Mouse (Mus musculus): Measurements from ENCODE around the gene Tns1. TPM values are rescaled to one million over a fixed set of nuclear protein-coding genes. Genes with fewer than 3 reads are reported as not detected.

Tns1 gene
- polyA plus RNA-seq, 1 experiment from 2014 or later, result 20.3 TPM

DNA sequence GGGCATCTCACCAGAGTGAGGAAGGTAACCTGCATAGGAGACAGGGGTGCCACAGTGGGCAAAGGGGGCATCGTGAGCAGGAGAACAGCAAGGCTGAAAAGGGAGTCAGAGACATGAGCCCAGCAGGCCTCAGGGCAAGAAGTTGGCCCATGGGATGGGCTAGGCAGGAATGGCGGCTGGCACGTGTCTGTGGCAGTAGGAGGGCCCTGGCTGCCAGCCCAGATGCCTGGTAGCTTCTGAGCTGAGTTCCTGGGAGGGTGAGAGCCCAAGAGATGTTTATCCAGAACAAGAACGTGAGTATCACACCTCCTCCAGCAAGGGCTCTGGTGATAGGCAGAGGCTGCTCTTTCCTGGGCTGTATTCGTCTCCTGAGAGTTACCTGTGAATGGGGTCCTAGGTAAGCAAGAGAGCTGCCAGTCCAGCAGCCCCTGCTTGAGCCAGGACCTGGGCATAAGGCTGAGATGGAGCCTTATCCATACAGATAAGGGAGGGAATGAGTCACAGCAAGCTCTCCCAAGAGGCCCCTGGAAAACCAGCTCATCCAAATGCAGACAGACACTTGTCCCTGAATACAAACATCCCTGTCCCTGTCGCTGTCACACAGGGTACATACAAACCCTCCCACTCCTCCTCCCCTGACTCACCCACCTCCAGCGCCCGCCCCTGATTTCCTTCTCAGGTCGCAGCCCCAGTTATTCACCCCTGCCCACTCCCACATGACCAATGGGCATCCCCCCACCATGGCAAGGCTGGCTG, 2.2 kb downstream of the Tns1 start:
- Histone ChIP-seq H3K9me3 (replicated peaks) (no peaks in the 10 kb centered on the region), H3K4me3 (replicated peaks) (no peak overlapping the region), H3K36me3 (replicated peaks) (no peaks in the 10 kb centered on the region), H3K4me2 (no peak overlapping the region), H3K27ac (replicated peaks) (no peak overlapping the region), H3K27me3 (peaks cover 69% of the 10 kb centered on the region), H3K9ac (no peak overlapping the region), H3K4me1 (replicated peaks) (peaks cover 9% of the 10 kb centered on the region; the same call in 1 of the 2 replicates)
- 35% methylated on average over 9 of the region's 9 CpGs for WGBS (ENCODE audit: insufficient replicate concordance)
- no peak for ATAC-seq (ENCODE audit: insufficient read depth)

DNA sequence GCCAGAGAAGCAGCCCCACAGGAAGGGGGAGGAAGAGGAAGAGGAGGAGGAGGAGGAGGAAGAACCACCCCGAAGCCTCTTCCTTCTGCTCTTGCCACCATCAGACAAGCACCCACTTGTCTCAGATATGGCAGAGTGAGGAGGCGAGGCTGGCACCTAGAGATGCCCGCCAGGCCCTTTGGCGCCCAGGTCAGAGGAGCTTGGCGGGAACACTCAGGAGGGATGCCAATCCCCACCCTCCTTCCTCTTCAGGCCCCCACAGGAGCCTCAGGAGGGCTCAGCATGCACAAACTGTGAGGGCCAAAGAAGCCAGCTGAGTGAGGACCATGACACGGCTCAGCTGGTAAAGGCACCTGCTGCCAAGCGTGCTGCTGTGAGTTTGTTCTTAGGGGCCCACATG, 3.1 kb downstream of the Tns1 start:
- Histone ChIP-seq H3K4me3 (replicated peaks) (no peak overlapping the region), H3K4me2 (no peak overlapping the region), H3K36me3 (replicated peaks) (no peaks in the 10 kb centered on the region), H3K27ac (replicated peaks) (no peak overlapping the region), H3K4me1 (replicated peaks) (peaks cover 9% of the 10 kb centered on the region; the same call in 1 of the 2 replicates), H3K9ac (no peak overlapping the region), H3K9me3 (replicated peaks) (no peaks in the 10 kb centered on the region), H3K27me3 (peaks cover 66% of the 10 kb centered on the region)
- no peak for ATAC-seq (ENCODE audit: insufficient read depth)
- 38% methylated on average over 7 of the region's 7 CpGs for WGBS (ENCODE audit: insufficient replicate concordance)

DNA sequence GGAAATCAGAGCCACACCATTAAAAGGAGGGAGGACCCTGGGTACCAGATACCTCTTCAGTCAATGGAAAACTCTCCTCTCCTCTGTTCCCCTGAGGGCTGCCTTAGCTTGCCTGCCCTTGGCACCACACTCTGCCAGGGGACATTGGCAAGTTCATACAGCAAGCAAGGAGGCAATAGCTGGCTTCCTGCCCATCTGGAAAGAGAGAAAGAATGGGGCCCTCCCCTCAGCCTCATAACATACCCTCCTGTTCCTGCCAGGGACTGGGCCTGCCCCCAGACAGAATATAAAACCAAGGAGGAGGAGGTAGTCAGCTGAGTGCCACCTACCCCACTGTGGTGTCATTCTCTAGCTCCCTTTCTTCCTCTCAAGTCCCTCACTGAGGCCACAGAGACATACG, 5.1 kb downstream of the Tns1 start:
- Histone ChIP-seq H3K4me3 (replicated peaks) (no peak overlapping the region), H3K4me1 (replicated peaks) (peaks cover 3% of the 10 kb centered on the region; the same call in 1 of the 2 replicates), H3K36me3 (replicated peaks) (no peaks in the 10 kb centered on the region), H3K4me2 (no peak overlapping the region), H3K9me3 (replicated peaks) (no peaks in the 10 kb centered on the region), H3K27ac (replicated peaks) (no peak overlapping the region), H3K9ac (no peak overlapping the region), H3K27me3 (peaks cover 47% of the 10 kb centered on the region)
- 48% methylated on average over 1 of the region's 1 CpGs for WGBS (ENCODE audit: insufficient replicate concordance)
- ATAC-seq (ENCODE audit: insufficient read depth), result no peak

DNA sequence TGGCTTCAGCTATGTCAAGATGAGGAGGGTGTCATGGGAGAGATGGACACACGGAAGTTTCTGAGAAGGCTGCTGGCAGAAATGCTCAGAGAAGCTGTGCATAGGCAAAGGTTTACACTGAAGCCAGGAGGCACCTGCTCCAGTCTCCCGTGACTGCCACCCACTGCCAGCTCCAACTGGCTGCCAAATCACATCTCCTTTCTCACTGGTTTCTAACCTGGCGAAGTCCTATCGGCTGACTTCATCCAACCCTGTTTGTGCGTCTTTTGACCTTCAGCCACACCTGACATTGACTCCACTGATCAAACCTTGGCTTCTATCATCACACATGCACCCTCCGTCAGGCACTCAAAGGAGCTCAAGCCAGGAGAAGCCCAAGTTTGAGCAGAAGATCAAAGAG, 6.4 kb downstream of the Tns1 start:
- no peak overlapping the region for H3K27ac ChIP-seq (replicated peaks)
- H3K36me3 ChIP-seq (replicated peaks), result no peaks in the 10 kb centered on the region
- H3K9ac ChIP-seq, result no peak overlapping the region
- WGBS (ENCODE audit: insufficient replicate concordance), result 63% methylated on average over 6 of the region's 6 CpGs
- no peak for ATAC-seq (ENCODE audit: insufficient read depth)
- H3K9me3 ChIP-seq (replicated peaks), result no peaks in the 10 kb centered on the region
- H3K4me3 ChIP-seq (replicated peaks), result no peak overlapping the region
- peaks cover 34% of the 10 kb centered on the region for H3K27me3 ChIP-seq
- no peak overlapping the region for H3K4me2 ChIP-seq
- no peaks in the 10 kb centered on the region for H3K4me1 ChIP-seq (replicated peaks)

DNA sequence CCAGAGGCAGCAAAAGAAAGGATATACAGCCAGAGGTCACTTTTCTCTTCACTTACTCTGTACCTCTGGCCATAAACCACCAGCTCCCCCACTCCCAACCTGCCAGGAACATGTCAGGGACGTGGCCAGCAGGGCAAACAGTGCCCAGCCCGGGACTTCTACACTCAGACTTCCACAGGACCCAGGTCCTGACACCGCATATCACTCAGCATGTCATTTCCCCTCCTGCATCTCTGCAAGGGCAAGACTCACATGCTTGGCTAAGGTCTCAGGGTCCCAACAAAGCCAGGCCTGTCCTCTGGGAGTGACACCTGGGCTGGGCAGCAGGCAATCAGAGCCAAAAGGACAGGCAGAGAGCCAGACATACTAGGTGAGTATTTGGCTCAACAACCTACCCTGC, 11.2 kb downstream of the Tns1 start:
- no peaks in the 10 kb centered on the region for H3K9me3 ChIP-seq (replicated peaks)
- H3K36me3 ChIP-seq (replicated peaks), result no peaks in the 10 kb centered on the region
- no peaks in the 10 kb centered on the region for H3K4me1 ChIP-seq (replicated peaks)
- H3K27me3 ChIP-seq, result peaks cover 5% of the 10 kb centered on the region; the same call in 1 of the 2 replicates
- no peak overlapping the region for H3K27ac ChIP-seq (replicated peaks)
- no peak overlapping the region for H3K9ac ChIP-seq
- H3K4me2 ChIP-seq, result no peak overlapping the region
- ATAC-seq (ENCODE audit: insufficient read depth), result no peak
- WGBS (ENCODE audit: insufficient replicate concordance), result 57% methylated on average over 3 of the region's 3 CpGs
- H3K4me3 ChIP-seq (replicated peaks), result no peak overlapping the region

DNA sequence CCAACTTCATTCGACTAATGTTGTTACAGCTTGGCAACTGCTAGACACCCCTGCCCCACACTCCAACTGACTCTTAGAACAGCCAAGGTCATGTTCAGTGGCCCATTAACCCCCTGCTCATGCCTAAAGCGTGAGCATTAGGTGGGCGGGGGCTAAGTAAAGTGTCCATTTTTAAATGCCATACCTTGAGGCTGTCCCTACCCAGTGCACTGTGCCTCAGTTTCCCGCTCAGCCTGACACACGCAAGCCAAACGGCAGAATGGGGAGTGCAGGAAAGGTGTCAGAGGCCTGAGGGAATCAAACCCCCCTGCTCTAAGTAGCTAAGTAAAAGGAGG, 12.6 kb downstream of the Tns1 start:
- ATAC-seq (ENCODE audit: insufficient read depth), result no peak
- Histone ChIP-seq H3K4me1 (replicated peaks) (no peaks in the 10 kb centered on the region), H3K9me3 (replicated peaks) (no peaks in the 10 kb centered on the region), H3K4me3 (replicated peaks) (no peak overlapping the region), H3K4me2 (no peak overlapping the region), H3K27ac (replicated peaks) (no peak overlapping the region), H3K9ac (no peak overlapping the region), H3K36me3 (replicated peaks) (no peaks in the 10 kb centered on the region), H3K27me3 (peaks cover 3% of the 10 kb centered on the region; the same call in 1 of the 2 replicates)
- 50% methylated on average over 6 of the region's 6 CpGs for WGBS (ENCODE audit: insufficient replicate concordance)

DNA sequence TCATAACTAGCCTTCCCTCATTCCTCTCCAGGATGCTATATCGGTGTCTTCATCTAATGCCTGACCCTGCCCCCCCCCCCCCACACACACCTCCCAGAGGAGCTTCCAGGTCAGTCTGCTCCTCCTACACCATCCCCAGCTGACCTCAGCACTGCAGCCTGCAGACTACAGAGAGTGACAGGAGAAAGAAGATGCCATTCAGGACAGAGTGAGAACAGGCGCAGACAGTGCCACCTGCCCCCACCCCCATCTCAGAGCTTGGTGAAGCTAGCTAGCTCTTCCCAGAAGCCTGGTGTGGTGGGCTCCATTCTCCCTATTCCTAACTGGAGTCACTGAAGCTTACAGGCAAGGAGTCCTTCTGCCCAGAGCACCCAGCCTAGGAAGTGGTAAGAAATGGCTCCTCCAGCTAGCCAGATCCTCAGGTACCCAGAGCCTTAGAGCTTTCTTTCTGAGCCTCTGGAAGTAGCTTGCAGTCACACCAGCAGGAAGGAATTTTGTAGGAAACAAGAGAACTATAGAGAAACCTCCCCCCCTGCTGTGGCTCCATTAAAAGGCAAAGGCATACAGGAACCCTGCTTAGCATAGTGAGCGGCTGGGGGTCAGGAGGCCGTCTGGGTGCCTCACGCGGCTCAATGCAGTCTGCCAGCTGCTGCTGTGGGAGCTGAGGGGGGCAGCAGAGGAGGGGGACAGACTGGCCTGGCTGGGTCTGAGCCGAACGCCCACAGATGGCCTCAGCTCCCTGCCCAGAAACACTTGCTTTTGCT, 13.1 kb downstream of the Tns1 start:
- Histone ChIP-seq H3K27ac (replicated peaks) (no peak overlapping the region), H3K4me2 (no peak overlapping the region), H3K4me1 (replicated peaks) (no peaks in the 10 kb centered on the region), H3K36me3 (replicated peaks) (no peaks in the 10 kb centered on the region), H3K4me3 (replicated peaks) (no peak overlapping the region), H3K9me3 (replicated peaks) (no peaks in the 10 kb centered on the region), H3K9ac (no peak overlapping the region), H3K27me3 (peaks cover 3% of the 10 kb centered on the region; the same call in 1 of the 2 replicates)
- 43% methylated on average over 8 of the region's 8 CpGs for WGBS (ENCODE audit: insufficient replicate concordance)
- no peak for ATAC-seq (ENCODE audit: insufficient read depth)

DNA sequence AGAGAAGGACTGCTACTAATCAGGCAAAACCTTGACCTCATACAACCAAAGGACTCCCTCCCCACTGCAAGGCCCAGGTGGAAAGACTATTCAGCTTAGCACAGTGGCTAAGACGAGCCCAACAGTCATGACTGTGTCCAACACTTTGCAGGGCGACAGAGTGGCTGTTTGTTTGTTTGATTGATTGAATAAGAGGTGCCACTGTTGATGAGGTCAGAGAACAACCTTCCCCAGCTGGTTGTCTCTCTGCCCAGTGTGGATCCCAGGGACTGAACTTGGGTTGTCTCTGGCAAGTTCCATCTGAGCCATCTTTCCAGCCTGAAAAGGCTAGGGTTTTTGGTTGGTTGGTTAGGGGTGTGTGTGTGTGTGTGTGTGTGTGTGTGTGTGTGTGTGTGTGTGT, 14.6 kb downstream of the Tns1 start:
- Histone ChIP-seq H3K27ac (replicated peaks) (no peak overlapping the region), H3K4me3 (replicated peaks) (no peak overlapping the region), H3K9ac (no peak overlapping the region), H3K4me1 (replicated peaks) (no peaks in the 10 kb centered on the region), H3K9me3 (replicated peaks) (no peaks in the 10 kb centered on the region), H3K4me2 (no peak overlapping the region), H3K36me3 (replicated peaks) (no peaks in the 10 kb centered on the region), H3K27me3 (peaks cover 3% of the 10 kb centered on the region; the same call in 1 of the 2 replicates)
- WGBS (ENCODE audit: insufficient replicate concordance), result 39% methylated on average over 2 of the region's 2 CpGs
- ATAC-seq (ENCODE audit: insufficient read depth), result no peak

DNA sequence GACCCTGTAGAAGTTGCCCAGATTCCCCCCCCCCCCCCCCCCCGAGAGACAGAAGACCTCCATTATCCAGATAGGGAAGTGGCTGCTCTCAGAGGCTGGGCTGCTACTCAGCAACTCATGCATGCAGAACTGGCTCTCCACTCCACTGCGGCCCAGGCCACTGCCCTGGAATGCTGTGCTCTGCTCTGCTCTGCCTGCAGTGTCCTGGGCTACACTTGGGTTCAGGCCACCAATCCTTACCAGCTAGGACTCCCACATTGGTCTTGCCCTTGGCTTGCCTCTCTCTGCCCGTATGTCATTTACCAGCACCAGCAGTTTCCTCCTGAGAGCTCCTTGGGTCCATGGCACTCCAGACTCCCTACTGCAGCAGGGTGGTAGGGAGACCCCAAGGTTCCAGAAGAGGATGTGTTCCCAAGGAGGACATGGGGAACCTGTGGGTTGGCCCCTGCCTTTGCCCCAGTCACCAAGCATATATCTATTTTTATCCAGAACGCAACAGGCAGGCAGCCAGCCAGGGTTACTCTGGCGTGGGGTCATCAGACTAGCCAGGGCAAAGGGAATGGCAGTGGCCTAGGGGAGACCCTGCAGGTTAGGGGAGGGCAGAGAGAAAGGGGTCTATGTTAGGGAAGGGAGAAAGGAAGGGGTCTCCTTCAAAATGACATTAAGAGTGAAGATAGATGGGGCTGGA, 16.2 kb downstream of the Tns1 start:
- no peak overlapping the region for H3K27ac ChIP-seq (replicated peaks)
- 49% methylated on average over 4 of the region's 5 CpGs for WGBS (ENCODE audit: insufficient replicate concordance)
- H3K27me3 ChIP-seq, result peaks cover 10% of the 10 kb centered on the region; the same call in 1 of the 2 replicates
- no peak overlapping the region for H3K4me3 ChIP-seq (replicated peaks)
- no peak overlapping the region for H3K4me2 ChIP-seq
- H3K4me1 ChIP-seq (replicated peaks), result no peaks in the 10 kb centered on the region
- H3K36me3 ChIP-seq (replicated peaks), result no peaks in the 10 kb centered on the region
- no peak overlapping the region for H3K9ac ChIP-seq
- H3K9me3 ChIP-seq (replicated peaks), result no peaks in the 10 kb centered on the region
- ATAC-seq (ENCODE audit: insufficient read depth), result no peak

DNA sequence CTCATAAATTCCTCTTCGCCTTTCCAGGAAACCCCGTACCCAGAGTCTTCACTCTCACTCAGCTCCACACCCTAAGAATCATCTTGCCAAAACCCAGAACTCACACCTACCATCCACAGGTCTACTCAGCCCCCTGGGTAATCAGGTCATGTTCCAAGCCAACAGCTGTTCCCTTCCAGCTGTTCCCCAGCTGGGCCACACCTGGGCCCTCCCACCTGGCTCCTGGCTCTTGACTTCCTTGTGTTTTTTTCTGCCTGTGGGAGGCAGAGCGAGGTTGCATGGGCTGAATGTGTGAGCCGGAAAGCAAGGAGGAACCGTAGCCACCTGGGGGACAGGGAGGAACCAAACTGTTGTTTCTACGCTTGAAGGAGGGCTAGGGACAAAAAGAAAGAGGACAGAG, 18.0 kb downstream of the Tns1 start:
- peaks cover 26% of the 10 kb centered on the region for H3K27me3 ChIP-seq
- H3K36me3 ChIP-seq (replicated peaks), result no peaks in the 10 kb centered on the region
- no peaks in the 10 kb centered on the region for H3K4me1 ChIP-seq (replicated peaks)
- H3K4me3 ChIP-seq (replicated peaks), result no peak overlapping the region
- 51% methylated on average over 6 of the region's 6 CpGs for WGBS (ENCODE audit: insufficient replicate concordance)
- no peak for ATAC-seq (ENCODE audit: insufficient read depth)
- no peaks in the 10 kb centered on the region for H3K9me3 ChIP-seq (replicated peaks)
- no peak overlapping the region for H3K27ac ChIP-seq (replicated peaks)
- no peak overlapping the region for H3K4me2 ChIP-seq
- no peak overlapping the region for H3K9ac ChIP-seq

DNA sequence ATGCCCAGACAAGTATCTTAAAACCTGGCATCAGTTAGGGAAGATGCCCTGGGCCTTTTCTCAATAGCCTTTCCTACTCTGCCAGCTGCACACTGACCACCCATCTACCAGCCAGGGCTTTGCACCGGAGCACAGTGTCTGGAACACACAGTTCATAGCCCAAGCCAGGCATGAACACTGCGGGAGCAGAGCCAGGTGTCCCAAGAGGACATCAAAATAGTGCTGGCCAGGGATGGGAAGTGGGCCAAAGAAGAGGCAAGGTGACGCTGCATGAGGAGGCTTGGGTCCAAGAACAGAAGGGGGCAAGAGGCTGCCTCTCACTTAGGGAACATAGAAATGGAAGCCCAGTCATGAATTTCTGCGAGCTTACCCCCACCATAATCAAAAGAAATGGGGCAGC, 18.6 kb downstream of the Tns1 start:
- ATAC-seq (ENCODE audit: insufficient read depth), result no peak
- no peaks in the 10 kb centered on the region for H3K9me3 ChIP-seq (replicated peaks)
- H3K27me3 ChIP-seq, result peaks cover 31% of the 10 kb centered on the region

More for the DNA sequence above, 18.6 kb downstream of the Tns1 start:
- no peak overlapping the region for H3K4me3 ChIP-seq (replicated peaks)
- no peaks in the 10 kb centered on the region for H3K36me3 ChIP-seq (replicated peaks)
- no peaks in the 10 kb centered on the region for H3K4me1 ChIP-seq (replicated peaks)
- 64% methylated on average over 4 of the region's 4 CpGs for WGBS (ENCODE audit: insufficient replicate concordance)
- no peak overlapping the region for H3K9ac ChIP-seq
- no peak overlapping the region for H3K27ac ChIP-seq (replicated peaks)
- no peak overlapping the region for H3K4me2 ChIP-seq

Data from liver, embryonic 15.5 days (tissue).